ENCODE assay signal across 20 mouse cellular contexts in genomic region chr13:8570269-8570668, GRCm38 (mm10).
DNase-seq lines count a peak whose midpoint lies in the region; ATAC-seq and TF ChIP-seq lines count a peak whose summit lies in the region.
"Had no signal": no experiment of that assay in that cellular context is flagged by ENCODE, and none has a peak within 500 bp of the region (broad histone marks: within the 10 kb centered on the region; RNA-seq: fewer than 3 reads in every experiment).

No protein-coding gene starts in this region.

- no peaks in the 10 kb centered on the region for H3K27me3 ChIP-seq in cerebellum, adult 2 months (ENCODE audit: control insufficient read depth, insufficient read depth, low read length)
- H3K27me3 ChIP-seq in lung, embryonic 14.5 days (ENCODE audit: insufficient read depth, low read length), result no peaks in the 10 kb centered on the region
- H3K27me3 ChIP-seq in midbrain, embryonic 14.5 days (ENCODE audit: control insufficient read depth, insufficient read depth, low read length), result no peaks in the 10 kb centered on the region
- no peaks in the 10 kb centered on the region for H3K27me3 ChIP-seq in midbrain, embryonic 10.5 days (ENCODE audit: low read depth, poor library complexity, severe bottlenecking)
- H3K27me3 ChIP-seq: CH12.LX; embryonic facial prominence, embryonic 15.5 days; heart, embryonic 13.5 days had no signal

- H3K27ac ChIP-seq in cerebellum, adult 2 months (ENCODE audit: insufficient read depth, low read length), result no peak overlapping the region
- H3K27ac ChIP-seq in lung, embryonic 14.5 days (ENCODE audit: low read depth), result no peak overlapping the region
- no peak overlapping the region for H3K27ac ChIP-seq in midbrain, embryonic 14.5 days (replicated peaks; ENCODE audit: low read depth, low read length)
- no peak overlapping the region for H3K27ac ChIP-seq in midbrain, embryonic 10.5 days (replicated peaks)
- H3K27ac ChIP-seq: embryonic facial prominence, embryonic 15.5 days; forebrain, embryonic 10.5 days; heart, embryonic 13.5 days had no signal

- TF ChIP-seq POLR2A in cerebellum, adult 2 months (IDR thresholded peaks at IDR 0.05; ENCODE audit: borderline replicate concordance, insufficient read depth, low read length), result no peak

- H3K36me3 ChIP-seq in lung, embryonic 14.5 days (ENCODE audit: insufficient read depth), result no peaks in the 10 kb centered on the region
- no peaks in the 10 kb centered on the region for H3K36me3 ChIP-seq in midbrain, embryonic 14.5 days (ENCODE audit: control insufficient read depth, insufficient read depth, low read length)
- no peaks in the 10 kb centered on the region for H3K36me3 ChIP-seq in midbrain, embryonic 10.5 days
- H3K36me3 ChIP-seq: embryonic facial prominence, embryonic 15.5 days; forebrain, embryonic 10.5 days; heart, embryonic 13.5 days had no signal

- no peaks in the 10 kb centered on the region; the same call in 1 of the 2 replicates for H3K4me1 ChIP-seq in cerebellum, adult 2 months (ENCODE audit: control insufficient read depth, insufficient read depth, low read length)
- H3K4me1 ChIP-seq in lung, embryonic 14.5 days (ENCODE audit: insufficient read depth), result no peaks in the 10 kb centered on the region
- H3K4me1 ChIP-seq in midbrain, embryonic 14.5 days (ENCODE audit: control insufficient read depth, insufficient read depth, low read length), result no peaks in the 10 kb centered on the region
- H3K4me1 ChIP-seq in midbrain, embryonic 10.5 days, result no peaks in the 10 kb centered on the region
- H3K4me1 ChIP-seq: embryonic facial prominence, embryonic 15.5 days; forebrain, embryonic 10.5 days; heart, embryonic 13.5 days had no signal

- peak; percentile 46 to 49 for DNase-seq in cerebellum, postnatal 14 days
- DNase-seq in cerebellum, adult 2 months, result no peak
- DNase-seq in lung, embryonic 14.5 days, result peak; percentile 51
- no peak for DNase-seq in lung, postnatal 36 days
- DNase-seq in midbrain, embryonic 14.5 days, result no peak
- DNase-seq in midbrain, embryonic 10.5 days (ENCODE audit: low spot score), result no peak
- DNase-seq: adrenal gland, adult 8-10 months; cerebellum, adult 11 months; cerebellum, adult 9-11 months; embryo, embryonic 11 days; gastrocnemius, postnatal 36 days; heart, postnatal 36 days had no signal

- ATAC-seq in lung, embryonic 14.5 days (ENCODE audit: insufficient read depth), result peak; percentile 60; the same call in 1 of the 2 replicates
- ATAC-seq in midbrain, embryonic 14.5 days (ENCODE audit: low FRiP score, low TSS enrichment), result 0 out of 2 replicates have a peak, but pooled peaks have one; percentile 23
- ATAC-seq: forebrain, embryonic 14.5 days; hindbrain, embryonic 16.5 days; Patski had no signal

- 37% methylated on average over 13 of the region's 13 CpGs for WGBS in cerebellum, adult 2 months
- 57% methylated on average over 13 of the region's 13 CpGs for WGBS in lung, embryonic 14.5 days
- 93% methylated on average over 13 of the region's 13 CpGs for WGBS in midbrain, embryonic 14.5 days
- 95% methylated on average over 13 of the region's 13 CpGs for WGBS in midbrain, embryonic 10.5 days

- H3K4me3 ChIP-seq in cerebellum, adult 2 months (replicated peaks; ENCODE audit: insufficient read depth, low read depth, low read length), result no peak overlapping the region
- no peak overlapping the region for H3K4me3 ChIP-seq in lung, embryonic 14.5 days (ENCODE audit: low read depth, low read length)
- H3K4me3 ChIP-seq in midbrain, embryonic 14.5 days (replicated peaks; ENCODE audit: low read depth, low read length), result no peak overlapping the region
- H3K4me3 ChIP-seq in midbrain, embryonic 10.5 days, result no peak overlapping the region
- H3K4me3 ChIP-seq: embryonic facial prominence, embryonic 15.5 days; erythroblast, embryonic 14.5 days; forebrain, embryonic 10.5 days; heart, embryonic 13.5 days had no signal

- H3K9me3 ChIP-seq in lung, embryonic 14.5 days (ENCODE audit: low read depth, low read length), result no peaks in the 10 kb centered on the region
- no peaks in the 10 kb centered on the region for H3K9me3 ChIP-seq in midbrain, embryonic 14.5 days (ENCODE audit: control insufficient read depth, low read length)
- no peaks in the 10 kb centered on the region for H3K9me3 ChIP-seq in midbrain, embryonic 10.5 days (replicated peaks)
- H3K9me3 ChIP-seq: embryonic facial prominence, embryonic 15.5 days; forebrain, embryonic 10.5 days; heart, embryonic 13.5 days had no signal

- TF ChIP-seq CTCF in cerebellum, adult 2 months (IDR thresholded peaks at IDR 0.05; ENCODE audit: borderline replicate concordance, insufficient read depth, low read depth, low read length), result no peak
- TF ChIP-seq CTCF in lung, embryonic 14.5 days (IDR thresholded peaks at IDR 0.05; ENCODE audit: low read depth), result no peak

- H3K4me2 ChIP-seq in lung, embryonic 14.5 days, result no peak overlapping the region
- no peak overlapping the region for H3K4me2 ChIP-seq in midbrain, embryonic 14.5 days (ENCODE audit: low read length)
- H3K4me2 ChIP-seq: embryonic facial prominence, embryonic 15.5 days; heart, embryonic 13.5 days had no signal

- no peak overlapping the region for H3K9ac ChIP-seq in lung, embryonic 14.5 days
- no peak overlapping the region for H3K9ac ChIP-seq in midbrain, embryonic 14.5 days (replicated peaks; ENCODE audit: low read length)
- H3K9ac ChIP-seq: embryonic facial prominence, embryonic 15.5 days; heart, embryonic 13.5 days had no signal

Comparison
In these comparisons a context has a peak if more than half of its experiments do, and no peak if none do; other contexts are left out.
1. DNase-seq: peak in cerebellum, postnatal 14 days (2 of 2) and lung, embryonic 14.5 days (single experiment); none in cerebellum, adult 2 months (0 of 2), lung, postnatal 36 days (single experiment), midbrain, embryonic 14.5 days (single experiment) and midbrain, embryonic 10.5 days (single experiment).